Mouse (Mus musculus): Measurements from ENCODE around the gene Gm37240. TPM values are rescaled to one million over a fixed set of nuclear protein-coding genes. Genes with fewer than 3 reads are reported as not detected.

The Gm37240 gene
- polyA plus RNA-seq, 1 experiment from 2014 or later: 0.93 TPM

DNA sequence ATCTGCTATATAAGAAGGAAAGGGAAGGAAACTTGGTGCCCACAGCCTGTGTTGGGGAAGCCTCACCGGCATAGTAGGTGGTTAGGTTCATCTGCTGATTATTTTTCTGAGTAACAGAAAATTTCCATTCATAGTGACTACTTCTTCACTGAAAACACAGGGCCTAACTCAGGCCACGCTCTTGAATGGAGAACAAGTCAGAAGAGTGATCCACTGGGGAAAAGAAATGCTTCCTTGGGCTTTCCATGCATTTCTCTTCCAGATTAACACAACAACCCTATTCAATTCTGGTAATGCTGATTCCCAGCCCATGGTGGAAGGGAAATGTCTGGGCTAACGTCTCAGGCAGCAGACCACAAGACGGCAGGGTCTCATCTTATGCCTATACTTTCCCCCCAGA lies 188.8 kb downstream of the Gm37240 start:
- Histone ChIP-seq H3K36me3 (ENCODE audit: control insufficient read depth, insufficient read depth, low read length) (no peaks in the 10 kb centered on the region), H3K9ac (ENCODE audit: low read depth, low read length) (no peak overlapping the region), H3K4me3 (ENCODE audit: low read length) (no peak overlapping the region), H3K4me1 (ENCODE audit: control insufficient read depth, insufficient read depth, low read depth, low read length) (peaks cover 5% of the 10 kb centered on the region; the same call in 1 of the 2 replicates), H3K27me3 (replicated peaks; ENCODE audit: control insufficient read depth, insufficient read depth, low read length) (no peaks in the 10 kb centered on the region), H3K9me3 (ENCODE audit: control insufficient read depth, low read length) (no peaks in the 10 kb centered on the region), H3K4me2 (ENCODE audit: low read length) (no peak overlapping the region), H3K27ac (ENCODE audit: low read depth, low read length) (no peak overlapping the region)
- WGBS: 85% methylated on average over 4 of the region's 4 CpGs
- ATAC-seq: no peak

DNA sequence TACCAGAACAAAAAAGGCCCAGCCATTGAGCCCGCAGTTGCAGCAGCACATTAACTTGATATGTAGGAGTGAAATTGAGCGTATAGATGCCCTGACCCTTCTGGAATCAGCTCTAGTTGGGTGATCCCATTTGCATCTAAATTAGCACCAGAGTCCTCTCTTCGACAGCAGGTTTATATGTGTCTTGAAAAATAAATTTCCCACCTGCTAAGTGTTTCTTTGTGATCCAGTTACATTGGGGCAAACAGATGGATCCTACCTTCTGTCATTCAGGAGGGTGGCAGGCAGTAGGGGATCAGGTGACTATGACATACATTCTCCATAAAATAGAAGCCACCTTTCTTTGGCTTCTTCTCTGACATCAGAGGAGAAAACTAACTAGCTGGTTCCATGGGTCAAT lies 192.3 kb downstream of the Gm37240 start:
- ATAC-seq: no peak

DNA sequence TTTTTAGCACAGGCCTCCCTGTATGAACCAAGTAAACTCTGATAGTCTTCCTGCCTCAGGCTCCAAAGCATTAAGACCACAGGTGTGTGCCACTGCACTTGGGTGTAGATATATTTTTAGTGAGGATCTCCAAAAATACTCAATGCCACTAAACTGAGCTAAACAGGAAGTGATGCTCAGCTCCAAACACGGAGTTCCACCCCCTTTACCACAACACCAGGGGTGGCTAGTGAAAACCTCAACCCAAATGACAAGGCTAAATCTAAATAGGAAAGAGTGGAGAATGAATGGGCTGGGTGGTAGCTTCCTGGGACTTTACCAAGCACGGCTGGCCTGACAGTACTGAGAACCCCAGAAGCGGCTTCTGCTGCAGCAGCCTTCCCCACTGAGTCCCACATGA lies 194.3 kb downstream of the Gm37240 start:
- Histone ChIP-seq H3K4me2 (ENCODE audit: low read length) (no peak overlapping the region), H3K27ac (ENCODE audit: low read depth, low read length) (no peak overlapping the region), H3K36me3 (ENCODE audit: control insufficient read depth, insufficient read depth, low read length) (no peaks in the 10 kb centered on the region), H3K9me3 (ENCODE audit: control insufficient read depth, low read length) (no peaks in the 10 kb centered on the region), H3K27me3 (replicated peaks; ENCODE audit: control insufficient read depth, insufficient read depth, low read length) (no peaks in the 10 kb centered on the region), H3K4me3 (ENCODE audit: low read length) (no peak overlapping the region), H3K9ac (ENCODE audit: low read depth, low read length) (no peak overlapping the region), H3K4me1 (ENCODE audit: control insufficient read depth, insufficient read depth, low read depth, low read length) (no peaks in the 10 kb centered on the region)
- ATAC-seq: no peak
- 53% methylated on average over 3 of the region's 3 CpGs for WGBS

More for the DNA sequence above, 192.3 kb downstream of the Gm37240 start:
- Histone ChIP-seq H3K36me3 (ENCODE audit: control insufficient read depth, insufficient read depth, low read length) (no peaks in the 10 kb centered on the region), H3K4me1 (ENCODE audit: control insufficient read depth, insufficient read depth, low read depth, low read length) (no peaks in the 10 kb centered on the region), H3K4me3 (ENCODE audit: low read length) (no peak overlapping the region), H3K27me3 (replicated peaks; ENCODE audit: control insufficient read depth, insufficient read depth, low read length) (no peaks in the 10 kb centered on the region), H3K27ac (ENCODE audit: low read depth, low read length) (no peak overlapping the region), H3K9ac (ENCODE audit: low read depth, low read length) (no peak overlapping the region), H3K4me2 (ENCODE audit: low read length) (no peak overlapping the region), H3K9me3 (ENCODE audit: control insufficient read depth, low read length) (no peaks in the 10 kb centered on the region)
- WGBS: 54% methylated on average over 3 of the region's 3 CpGs

DNA sequence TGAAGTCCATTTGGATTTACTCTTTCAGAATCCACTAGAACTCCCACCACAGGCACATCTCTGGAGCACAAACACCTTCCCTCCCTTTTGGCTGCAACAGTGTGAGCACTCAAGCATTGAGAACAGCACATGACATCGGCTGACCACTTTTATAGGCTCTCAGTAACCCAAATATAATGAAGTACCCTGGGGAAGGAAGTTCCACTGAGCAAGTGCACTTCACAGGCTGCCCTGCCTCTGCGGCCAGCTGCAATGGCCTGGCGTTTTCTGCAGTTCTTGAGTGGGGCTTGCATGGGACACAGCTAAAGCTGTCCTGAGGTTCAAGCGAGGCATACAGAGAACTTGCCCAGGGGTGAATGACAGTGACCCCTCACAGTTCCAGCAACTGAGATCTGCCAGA lies 196.2 kb downstream of the Gm37240 start:
- no peak overlapping the region for H3K27ac ChIP-seq (ENCODE audit: low read depth, low read length)
- no peak for ATAC-seq
- H3K27me3 ChIP-seq (replicated peaks; ENCODE audit: control insufficient read depth, insufficient read depth, low read length): no peaks in the 10 kb centered on the region
- no peak overlapping the region for H3K4me2 ChIP-seq (ENCODE audit: low read length)
- no peaks in the 10 kb centered on the region for H3K4me1 ChIP-seq (ENCODE audit: control insufficient read depth, insufficient read depth, low read depth, low read length)
- H3K9me3 ChIP-seq (ENCODE audit: control insufficient read depth, low read length): no peaks in the 10 kb centered on the region
- WGBS: 62% methylated on average over 4 of the region's 4 CpGs
- H3K9ac ChIP-seq (ENCODE audit: low read depth, low read length): no peak overlapping the region
- no peaks in the 10 kb centered on the region for H3K36me3 ChIP-seq (ENCODE audit: control insufficient read depth, insufficient read depth, low read length)
- H3K4me3 ChIP-seq (ENCODE audit: low read length): no peak overlapping the region

DNA sequence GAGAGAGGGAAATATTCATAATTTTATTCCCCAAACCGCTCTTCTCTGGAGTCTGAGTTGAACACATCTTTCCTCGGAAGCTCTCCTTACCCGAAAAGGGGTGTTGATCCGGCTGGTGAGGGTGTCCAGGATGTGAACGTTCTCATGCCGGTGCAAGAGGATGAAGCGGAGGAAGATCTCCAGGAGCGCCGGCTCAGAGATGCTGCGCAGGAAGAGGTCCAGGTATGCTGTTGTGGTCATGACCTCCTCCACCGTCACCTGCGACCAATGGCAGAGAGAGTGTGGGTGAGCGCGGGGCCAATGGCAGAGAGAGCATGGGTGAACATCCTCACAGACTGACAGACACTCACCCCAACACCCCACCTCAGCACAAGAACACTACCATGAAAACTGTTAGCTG lies 199.0 kb downstream of the Gm37240 start:
- Histone ChIP-seq H3K27me3 (replicated peaks; ENCODE audit: control insufficient read depth, insufficient read depth, low read length) (no peaks in the 10 kb centered on the region), H3K27ac (ENCODE audit: low read depth, low read length) (no peak overlapping the region), H3K4me1 (ENCODE audit: control insufficient read depth, insufficient read depth, low read depth, low read length) (no peaks in the 10 kb centered on the region), H3K4me3 (ENCODE audit: low read length) (no peak overlapping the region), H3K36me3 (ENCODE audit: control insufficient read depth, insufficient read depth, low read length) (no peaks in the 10 kb centered on the region), H3K4me2 (ENCODE audit: low read length) (no peak overlapping the region), H3K9me3 (ENCODE audit: control insufficient read depth, low read length) (no peaks in the 10 kb centered on the region), H3K9ac (ENCODE audit: low read depth, low read length) (no peak overlapping the region)
- ATAC-seq: no peak
- WGBS: 94% methylated on average over 14 of the region's 14 CpGs

DNA sequence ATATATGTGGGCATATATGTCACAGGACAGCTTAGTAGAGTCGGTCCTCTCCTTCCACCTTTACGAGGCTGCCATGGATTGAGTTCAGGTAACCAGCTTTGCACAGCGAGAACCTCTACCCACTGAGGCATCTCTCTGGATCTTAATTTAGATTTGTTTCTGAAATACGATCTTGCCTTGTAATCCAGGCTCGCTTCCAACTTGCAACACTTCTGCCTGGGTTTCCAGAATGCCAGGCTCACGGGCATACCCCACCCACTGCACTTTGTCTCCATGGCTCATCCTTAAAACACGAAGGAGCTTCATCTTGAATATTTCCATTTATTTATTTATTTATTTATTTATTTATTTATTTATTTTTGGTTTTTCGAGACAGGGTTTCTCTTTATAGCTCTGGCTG lies 202.0 kb downstream of the Gm37240 start:
- no peaks in the 10 kb centered on the region for H3K36me3 ChIP-seq (ENCODE audit: control insufficient read depth, insufficient read depth, low read length)
- H3K27ac ChIP-seq (ENCODE audit: low read depth, low read length): no peak overlapping the region
- H3K4me1 ChIP-seq (ENCODE audit: control insufficient read depth, insufficient read depth, low read depth, low read length): no peaks in the 10 kb centered on the region
- no peak overlapping the region for H3K4me3 ChIP-seq (ENCODE audit: low read length)
- no peak for ATAC-seq
- WGBS: 91% methylated on average over 8 of the region's 8 CpGs
- H3K9me3 ChIP-seq (ENCODE audit: control insufficient read depth, low read length): no peaks in the 10 kb centered on the region
- no peak overlapping the region for H3K9ac ChIP-seq (ENCODE audit: low read depth, low read length)
- H3K4me2 ChIP-seq (ENCODE audit: low read length): no peak overlapping the region
- H3K27me3 ChIP-seq (replicated peaks; ENCODE audit: control insufficient read depth, insufficient read depth, low read length): no peaks in the 10 kb centered on the region

DNA sequence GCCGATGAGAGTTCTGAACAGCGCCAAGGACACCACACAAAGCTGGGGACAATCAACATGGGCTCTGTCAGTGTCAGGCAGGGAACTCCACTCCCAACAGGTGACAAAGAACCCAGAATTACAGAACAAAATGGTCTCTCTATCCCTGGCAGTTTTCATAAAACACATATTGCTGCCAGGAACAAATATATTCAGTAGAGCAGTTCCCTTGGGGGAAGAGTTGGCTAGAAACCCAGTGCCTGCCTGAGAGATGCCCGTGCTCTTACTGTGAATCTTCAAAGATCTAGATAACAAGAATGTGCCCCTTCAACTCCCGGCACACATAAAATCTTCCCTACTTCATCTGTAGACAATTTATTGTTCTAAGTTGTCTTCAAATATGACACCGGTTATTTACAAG lies 203.7 kb downstream of the Gm37240 start:
- ATAC-seq: no peak
- Histone ChIP-seq H3K4me1 (ENCODE audit: control insufficient read depth, insufficient read depth, low read depth, low read length) (no peaks in the 10 kb centered on the region), H3K9ac (ENCODE audit: low read depth, low read length) (no peak overlapping the region), H3K9me3 (ENCODE audit: control insufficient read depth, low read length) (no peaks in the 10 kb centered on the region), H3K27me3 (replicated peaks; ENCODE audit: control insufficient read depth, insufficient read depth, low read length) (no peaks in the 10 kb centered on the region), H3K4me2 (ENCODE audit: low read length) (no peak overlapping the region), H3K4me3 (ENCODE audit: low read length) (no peak overlapping the region), H3K36me3 (ENCODE audit: control insufficient read depth, insufficient read depth, low read length) (no peaks in the 10 kb centered on the region), H3K27ac (ENCODE audit: low read depth, low read length) (no peak overlapping the region)
- 86% methylated on average over 5 of the region's 5 CpGs for WGBS

DNA sequence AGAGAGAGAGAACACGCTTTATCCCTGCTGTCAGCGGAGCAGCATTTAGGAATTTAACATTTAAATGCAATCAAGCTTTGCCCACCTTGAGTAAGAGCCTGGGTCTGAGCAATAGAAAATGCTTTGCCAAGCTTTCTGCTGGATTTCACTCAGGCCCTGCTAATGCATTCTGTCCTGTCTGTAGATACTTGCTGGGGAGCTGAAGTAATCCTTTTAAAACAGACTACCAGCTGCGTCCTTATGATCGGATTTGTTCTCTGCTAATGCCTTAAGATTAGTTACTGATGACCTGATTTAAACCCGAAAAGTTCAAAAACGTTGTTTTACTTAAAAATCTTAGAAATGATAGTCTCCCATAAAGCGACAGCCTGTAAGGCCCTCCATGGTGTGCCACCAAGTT lies 206.2 kb downstream of the Gm37240 start:
- Histone ChIP-seq H3K36me3 (ENCODE audit: control insufficient read depth, insufficient read depth, low read length) (no peaks in the 10 kb centered on the region), H3K9ac (ENCODE audit: low read depth, low read length) (no peak overlapping the region), H3K4me1 (ENCODE audit: control insufficient read depth, insufficient read depth, low read depth, low read length) (no peaks in the 10 kb centered on the region), H3K27ac (ENCODE audit: low read depth, low read length) (no peak overlapping the region), H3K27me3 (replicated peaks; ENCODE audit: control insufficient read depth, insufficient read depth, low read length) (no peaks in the 10 kb centered on the region), H3K9me3 (ENCODE audit: control insufficient read depth, low read length) (no peaks in the 10 kb centered on the region), H3K4me2 (ENCODE audit: low read length) (no peak overlapping the region), H3K4me3 (ENCODE audit: low read length) (no peak overlapping the region)
- 74% methylated on average over 7 of the region's 7 CpGs for WGBS
- no peak for ATAC-seq

DNA sequence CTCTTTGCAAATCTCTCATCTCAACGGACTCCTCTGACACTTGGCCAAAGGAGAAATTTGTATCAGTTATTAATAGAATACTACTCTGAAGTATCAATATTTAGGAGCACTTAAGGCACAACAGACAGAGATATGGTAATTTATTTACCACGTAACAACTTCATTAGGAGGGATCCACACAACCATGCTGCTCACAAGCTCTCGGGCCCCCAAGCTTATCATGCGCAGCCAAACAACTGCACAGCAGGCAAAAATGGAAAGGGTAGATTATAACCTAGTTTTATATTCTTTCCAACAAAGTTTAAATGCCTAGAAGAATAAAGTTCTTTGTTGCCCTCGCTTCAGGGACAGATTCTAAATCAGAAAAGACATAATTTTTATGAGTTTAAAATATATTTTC lies 207.4 kb downstream of the Gm37240 start:
- no peaks in the 10 kb centered on the region for H3K4me1 ChIP-seq (ENCODE audit: control insufficient read depth, insufficient read depth, low read depth, low read length)
- no peak for ATAC-seq
- 83% methylated on average over 5 of the region's 5 CpGs for WGBS
- no peak overlapping the region for H3K4me3 ChIP-seq (ENCODE audit: low read length)
- no peaks in the 10 kb centered on the region for H3K27me3 ChIP-seq (replicated peaks; ENCODE audit: control insufficient read depth, insufficient read depth, low read length)
- H3K27ac ChIP-seq (ENCODE audit: low read depth, low read length): no peak overlapping the region
- no peaks in the 10 kb centered on the region for H3K36me3 ChIP-seq (ENCODE audit: control insufficient read depth, insufficient read depth, low read length)
- no peak overlapping the region for H3K4me2 ChIP-seq (ENCODE audit: low read length)
- no peak overlapping the region for H3K9ac ChIP-seq (ENCODE audit: low read depth, low read length)
- no peaks in the 10 kb centered on the region for H3K9me3 ChIP-seq (ENCODE audit: control insufficient read depth, low read length)

DNA sequence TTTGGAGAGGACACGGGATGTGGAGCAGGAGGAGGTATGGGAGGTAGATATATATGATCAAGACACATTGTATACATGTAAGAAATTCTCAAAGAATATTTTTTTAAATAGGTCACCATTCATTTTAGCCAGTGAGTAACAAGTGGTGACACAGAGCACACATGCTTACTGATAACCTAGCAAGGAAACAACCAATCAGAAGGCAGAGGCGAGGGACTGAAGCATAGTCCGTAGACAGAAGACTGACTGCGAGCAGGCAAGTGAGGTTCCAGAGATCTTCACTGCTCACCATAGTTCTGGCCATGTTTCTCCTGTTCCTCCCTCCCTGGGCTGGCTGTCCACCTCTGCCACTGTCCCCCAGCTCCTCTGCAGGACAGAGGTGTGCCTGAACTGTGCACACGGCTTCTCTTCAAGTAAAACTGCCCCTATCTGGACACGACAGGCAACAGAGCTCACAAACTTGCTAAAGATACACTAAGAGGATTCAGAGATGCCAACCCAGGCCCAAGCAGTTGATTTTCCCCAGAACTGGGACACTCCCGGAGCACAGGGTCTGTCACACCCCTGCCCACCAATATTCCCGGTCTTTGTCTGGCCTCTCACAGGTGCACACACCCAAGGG lies 207.9 kb downstream of the Gm37240 start:
- Histone ChIP-seq H3K4me2 (ENCODE audit: low read length) (no peak overlapping the region), H3K27ac (ENCODE audit: low read depth, low read length) (no peak overlapping the region), H3K4me1 (ENCODE audit: control insufficient read depth, insufficient read depth, low read depth, low read length) (no peaks in the 10 kb centered on the region), H3K36me3 (ENCODE audit: control insufficient read depth, insufficient read depth, low read length) (no peaks in the 10 kb centered on the region), H3K9me3 (ENCODE audit: control insufficient read depth, low read length) (no peaks in the 10 kb centered on the region), H3K27me3 (replicated peaks; ENCODE audit: control insufficient read depth, insufficient read depth, low read length) (no peaks in the 10 kb centered on the region), H3K9ac (ENCODE audit: low read depth, low read length) (no peak overlapping the region), H3K4me3 (ENCODE audit: low read length) (no peak overlapping the region)
- 82% methylated on average over 8 of the region's 8 CpGs for WGBS
- ATAC-seq: no peak

Measured in hindbrain, embryonic 16.5 days (tissue).